Mouse (Mus musculus) heart, embryonic 16.5 days (tissue): ENCODE measurements at regions not wholly inside any gene's neighbourhood (a gene's known extent, or its start where the extent isn't known, plus 50 kb on each side); places are given as distances from the start of the nearest gene placed in this dataset.
"Not testable (repeated sequence)": the region's sequence is repeated elsewhere in the genome, so short reads cannot be mapped to it uniquely, and the experiment has no call there.

Source experiments
- ATAC-seq: fragments of 200-750 bp; cut with Nextera tagmentation; replicated peaks from 2 replicates; pipeline ENCODE4 v1.8.0; 2017; ENCODE audit warnings: moderate number of reproducible peaks; ENCODE audit not compliant: insufficient read depth, low FRiP score; ENCODE audit errors: extremely low read depth
- H3K27ac ChIP-seq: fragments of 300-500 bp; sonication (generic); 2 replicates; pipeline ENCODE4 v1.5.1; 2014; ENCODE audit warnings: mild to moderate bottlenecking, low read length, control low read depth, moderate library complexity
- H3K27me3 ChIP-seq: fragments of 300-500 bp; sonication (generic); 2 replicates; pipeline ENCODE4 v1.6.1; 2014; ENCODE audit warnings: low read length, mixed read lengths; ENCODE audit not compliant: control insufficient read depth, insufficient read depth
- H3K36me3 ChIP-seq: fragments of 300-500 bp; sonication (generic); 2 replicates; pipeline ENCODE4 v1.6.1; 2014; ENCODE audit not compliant: control insufficient read depth, insufficient read depth
- H3K4me1 ChIP-seq: fragments of 300-500 bp; sonication (generic); 2 replicates; pipeline ENCODE4 v1.6.1; 2014; ENCODE audit warnings: low read length, mixed read lengths; ENCODE audit not compliant: control insufficient read depth, insufficient read depth
- H3K4me2 ChIP-seq: fragments of 300-500 bp; sonication (generic); 2 replicates; pipeline ENCODE4 v1.6.1; 2014; ENCODE audit warnings: low read depth, mild to moderate bottlenecking, control low read depth, low read length
- H3K4me3 ChIP-seq: fragments of 300-500 bp; sonication (generic); 2 replicates; pipeline ENCODE4 v1.5.1; 2014; ENCODE audit warnings: mild to moderate bottlenecking, control low read depth, low read length
- H3K9ac ChIP-seq: fragments of 300-500 bp; sonication (generic); 2 replicates; pipeline ENCODE4 v1.6.1; 2014; ENCODE audit warnings: low read length, control low read depth
- H3K9me3 ChIP-seq: fragments of 300-500 bp; sonication (generic); replicated peaks from 2 replicates; pipeline ENCODE4 v1.6.1; 2016; ENCODE audit warnings: low read length; ENCODE audit not compliant: control insufficient read depth
- WGBS: fragments of 180-500 bp; shearing (Covaris S2); extraction: QIAGEN DNeasy Blood & Tissue Kit; methylation state at CpG from one replicate; pipeline ENCODE4 v1.1.7; 2014; 5-methylcytosine and 5-hydroxymethylcytosine counted together

DNA sequence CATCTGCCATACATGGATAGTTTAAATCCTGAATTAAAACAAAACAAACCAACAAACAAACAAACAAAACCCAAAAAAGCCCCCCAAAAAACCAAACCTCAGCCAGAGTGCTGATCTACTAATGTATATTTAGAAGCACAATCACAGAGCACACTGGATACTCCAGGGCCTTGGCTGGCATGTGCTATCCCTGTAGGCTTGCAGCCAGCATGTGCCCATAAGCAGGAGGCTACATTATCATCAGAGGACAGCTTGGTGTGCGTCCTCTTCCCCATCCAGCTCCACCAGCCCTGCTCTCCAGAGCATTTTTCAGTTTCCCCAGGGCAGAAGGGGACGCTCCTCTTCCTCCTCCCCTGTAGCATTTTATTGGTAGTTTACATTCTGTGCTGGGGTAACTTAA is 198.9 kb downstream of the Mterf1b start:
- H3K4me1 ChIP-seq: no peaks in the 10 kb centered on the region
- no peaks in the 10 kb centered on the region for H3K36me3 ChIP-seq
- no peak overlapping the region for H3K27ac ChIP-seq
- no peaks in the 10 kb centered on the region for H3K9me3 ChIP-seq
- no peaks in the 10 kb centered on the region for H3K27me3 ChIP-seq
- no peak overlapping the region for H3K4me3 ChIP-seq
- no peak overlapping the region for H3K4me2 ChIP-seq
- H3K9ac ChIP-seq: no peak overlapping the region
- ATAC-seq: peak; percentile 75; the same call in 1 of the 2 replicates
- 53% methylated on average over 2 of the region's 2 CpGs for WGBS

DNA sequence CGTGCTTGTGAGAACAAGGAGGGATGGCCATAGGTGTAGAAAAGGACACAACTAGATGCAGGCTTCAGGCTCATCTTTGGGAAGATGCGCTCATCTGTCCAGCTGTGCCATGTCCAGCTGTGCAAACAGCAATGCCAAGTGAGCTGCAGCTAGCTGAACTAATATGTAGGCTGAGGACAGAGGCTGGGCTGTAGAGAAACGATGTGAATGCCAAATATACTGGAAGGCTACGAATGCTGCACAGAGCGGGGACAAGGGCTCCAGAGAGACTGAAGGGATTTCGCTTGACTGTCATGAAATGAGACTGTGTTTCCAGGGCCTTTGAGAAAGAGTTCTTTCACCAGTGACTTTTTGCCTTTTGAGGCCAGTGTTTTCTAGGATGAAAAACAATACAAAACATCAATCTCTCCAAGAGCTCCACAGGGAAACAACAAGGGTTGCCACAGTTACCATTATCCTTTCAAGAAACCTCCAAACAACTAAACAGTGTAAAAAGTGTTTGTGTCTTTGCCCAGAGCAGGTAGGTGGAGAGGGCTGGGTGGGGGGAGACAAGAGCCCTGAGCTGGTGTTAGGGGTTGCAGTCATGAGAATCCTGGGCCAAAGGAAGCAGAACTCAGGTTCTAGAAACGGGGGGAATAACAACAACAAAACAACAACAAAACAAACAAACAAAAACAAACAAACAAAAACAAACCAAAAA is 202.3 kb downstream of the Mterf1b start:
- H3K36me3 ChIP-seq, H3K4me1 ChIP-seq, H3K9me3 ChIP-seq, H3K9ac ChIP-seq, H3K27ac ChIP-seq, H3K4me3 ChIP-seq, H3K4me2 ChIP-seq, ATAC-seq, H3K27me3 ChIP-seq: not testable (repeated sequence)
- WGBS: 77% methylated on average over 6 of the region's 7 CpGs

DNA sequence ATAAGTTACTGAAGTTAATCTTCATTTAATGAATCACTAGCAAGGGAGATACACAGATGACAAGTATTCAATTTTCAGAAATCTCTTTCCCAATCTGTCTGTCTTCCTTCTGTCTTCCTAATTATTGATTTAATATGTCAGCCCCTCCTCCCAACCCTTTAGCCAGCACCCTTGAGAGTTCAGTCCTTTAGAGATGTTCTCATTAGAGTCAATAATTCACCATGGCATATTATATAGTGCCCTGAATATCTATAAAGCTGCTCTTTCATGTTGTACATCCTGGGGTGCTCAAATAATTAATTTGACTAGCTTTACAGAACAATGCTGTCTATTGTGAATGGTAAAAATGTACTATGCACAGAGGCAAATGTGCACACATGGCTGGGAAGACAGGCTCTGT is 205.9 kb downstream of the Mterf1b start:
- Histone ChIP-seq H3K27me3 (no peaks in the 10 kb centered on the region), H3K9me3 (no peaks in the 10 kb centered on the region), H3K27ac (no peak overlapping the region), H3K4me2 (no peak overlapping the region), H3K36me3 (no peaks in the 10 kb centered on the region), H3K4me3 (no peak overlapping the region), H3K9ac (no peak overlapping the region), H3K4me1 (no peaks in the 10 kb centered on the region)
- no peak for ATAC-seq

DNA sequence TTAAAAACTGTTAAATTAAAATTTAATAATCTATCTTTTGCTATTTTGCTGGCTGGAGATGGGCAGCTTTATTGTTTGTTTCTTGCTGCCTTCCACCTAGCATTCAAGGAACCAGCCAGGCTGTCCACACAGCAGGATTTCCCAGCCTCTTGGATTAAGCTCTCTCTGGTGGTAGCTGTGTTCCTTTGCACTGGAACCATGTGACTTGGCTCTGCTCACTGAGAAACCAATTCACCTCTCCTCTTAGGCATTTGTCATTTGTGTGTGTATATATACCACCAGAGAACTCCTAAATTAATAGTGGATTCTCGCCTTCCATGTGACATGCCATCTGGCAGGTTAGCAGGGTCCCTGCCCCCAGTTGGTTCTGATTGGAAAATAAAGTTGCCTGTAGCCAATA is 225.6 kb downstream of the Mterf1b start:
- H3K4me1 ChIP-seq: no peaks in the 10 kb centered on the region
- 89% methylated on average over 1 of the region's 1 CpGs for WGBS
- H3K36me3 ChIP-seq: no peaks in the 10 kb centered on the region
- H3K9ac ChIP-seq: no peak overlapping the region
- ATAC-seq: no peak
- H3K4me3 ChIP-seq: no peak overlapping the region
- no peak overlapping the region for H3K4me2 ChIP-seq
- no peaks in the 10 kb centered on the region for H3K27me3 ChIP-seq
- no peak overlapping the region for H3K27ac ChIP-seq
- no peaks in the 10 kb centered on the region for H3K9me3 ChIP-seq
